Mouse (Mus musculus) urinary bladder, adult 2 months (tissue): ENCODE data around the gene Zdhhc14. TPM values are rescaled to one million over a fixed set of nuclear protein-coding genes. Genes with fewer than 3 reads are reported as not detected.

Experiments
- DNase-seq: peaks from one replicate; pipeline ENCODE4 v3.0.0; 2022; ENCODE audit warnings: low spot score
- polyA plus RNA-seq: library from polyadenylated mRNA; depleted of rRNA; stranded (reverse); fragments of >200 nt; gene quantifications from 2 replicates; pipeline ENCODE4 v1.2.3, GENCODE M21; 2012

Zdhhc14 gene
- polyA plus RNA-seq, 1 experiment, result 4.8 TPM

DNA sequence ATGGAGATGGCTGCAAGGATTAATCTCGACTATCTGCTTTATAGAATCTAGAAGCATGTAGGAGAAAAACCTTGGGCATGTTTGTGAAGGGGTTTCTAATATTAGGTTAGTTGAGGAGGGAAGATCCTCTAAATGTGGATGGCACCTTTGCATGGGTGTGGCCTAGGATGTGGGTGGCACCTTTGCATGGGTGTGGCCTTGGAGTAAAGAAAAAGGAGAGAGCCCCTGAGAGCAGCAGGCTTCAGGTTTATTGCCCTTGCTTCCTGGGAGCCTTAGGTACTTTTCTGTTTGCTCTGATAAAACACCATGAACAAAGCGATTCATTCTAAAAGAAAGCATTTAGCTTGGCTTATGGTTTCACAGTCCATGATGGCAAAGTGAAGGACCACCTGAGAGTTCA lies 62.2 kb downstream of the Zdhhc14 start:
- no peak for DNase-seq

DNA sequence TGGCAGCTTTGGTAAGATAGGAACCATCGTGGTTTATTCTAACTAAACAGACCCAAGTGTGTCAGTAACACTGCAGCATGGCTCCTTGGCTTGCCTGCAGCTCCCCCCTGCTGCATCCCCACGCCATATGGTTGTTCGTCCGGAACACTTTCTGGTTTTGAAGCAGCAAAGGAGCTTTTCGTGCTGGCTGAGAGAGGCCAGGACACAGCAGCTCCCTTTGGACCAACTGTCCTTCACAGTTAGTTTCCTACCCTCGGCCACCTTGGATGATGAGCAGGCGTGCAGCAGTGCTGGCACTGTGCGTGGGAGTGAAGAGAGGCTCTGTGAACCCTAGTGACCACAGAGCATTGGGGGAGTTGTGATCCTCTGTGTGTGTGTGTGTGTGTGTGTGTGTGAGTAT lies 64.2 kb downstream of the Zdhhc14 start:
- DNase-seq, result no peak

DNA sequence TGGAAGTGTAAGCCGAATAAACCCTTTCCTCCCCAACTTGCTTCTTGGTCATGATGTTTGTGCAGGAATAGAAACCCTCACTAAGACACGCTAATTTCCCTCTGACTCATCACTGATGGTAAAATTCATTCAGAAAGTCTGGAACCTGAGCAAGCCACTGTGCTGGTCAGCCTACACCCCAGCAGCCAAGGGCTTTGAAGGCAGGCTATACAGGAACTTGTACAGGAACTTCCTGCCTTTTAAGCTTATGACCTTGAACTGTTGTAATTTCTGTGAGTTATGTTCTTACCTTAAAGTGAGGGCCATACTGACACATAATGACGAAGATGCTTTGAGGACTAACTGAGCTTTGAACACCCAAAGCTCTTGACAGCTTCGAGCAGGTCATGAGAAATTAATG lies 67.9 kb downstream of the Zdhhc14 start:
- no peak for DNase-seq

DNA sequence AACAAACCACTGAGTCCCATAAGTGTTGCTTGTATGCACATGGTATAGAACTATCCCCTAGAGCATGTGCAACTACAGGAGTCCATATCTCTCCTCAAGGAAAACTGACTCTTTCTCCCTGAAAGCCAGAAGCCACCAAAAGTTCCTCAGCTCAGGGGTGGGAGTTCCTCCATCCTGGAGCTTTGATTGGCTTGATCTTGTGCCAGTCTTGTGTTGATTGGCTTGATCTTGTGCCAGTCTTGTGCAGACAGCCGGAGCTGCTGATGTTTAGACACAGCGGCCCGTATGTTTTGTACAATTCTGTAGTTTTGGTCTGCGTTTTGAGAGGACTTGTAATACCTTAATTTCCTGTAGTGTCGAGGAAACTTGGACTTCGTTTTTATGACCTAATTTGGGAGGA lies 70.8 kb downstream of the Zdhhc14 start:
- no peak for DNase-seq

DNA sequence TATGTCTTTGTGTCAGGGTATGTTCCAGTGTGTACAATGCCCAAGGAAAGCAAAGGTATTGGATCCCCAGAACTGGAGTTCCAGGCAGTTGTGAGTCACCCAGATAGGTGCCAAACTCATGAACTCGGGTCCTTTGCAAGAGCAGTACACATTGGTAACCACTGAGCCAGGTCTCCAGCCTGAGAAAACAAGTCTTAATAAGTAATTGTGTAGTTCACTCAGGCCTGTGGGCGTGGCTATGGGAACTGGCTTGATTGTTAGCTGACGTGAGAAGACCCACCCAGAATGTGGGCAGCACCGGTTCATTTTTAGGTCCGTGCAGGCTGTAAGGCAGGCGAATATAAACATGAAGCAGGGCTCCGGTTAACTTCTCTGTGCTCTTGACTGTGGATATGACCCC lies 73.6 kb downstream of the Zdhhc14 start:
- no peak for DNase-seq

DNA sequence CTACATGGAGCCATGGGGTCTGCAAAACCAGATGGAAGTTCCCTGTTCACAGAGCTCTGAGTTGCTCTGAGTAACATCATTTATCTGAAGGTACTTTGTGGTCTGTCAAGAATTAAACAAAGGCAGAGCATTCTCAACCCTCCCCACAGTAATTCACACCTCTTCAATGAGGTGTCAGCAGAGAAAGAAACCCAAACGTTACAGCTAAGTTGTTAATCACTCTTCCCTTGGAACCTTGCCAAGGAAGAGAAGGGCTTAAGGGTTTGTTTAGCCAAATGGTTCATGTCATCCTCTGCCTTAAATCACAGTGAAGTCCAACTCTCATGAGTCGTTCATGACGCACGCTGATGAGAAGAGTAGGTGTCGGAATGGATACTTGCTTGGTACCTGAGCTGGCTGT lies 75.6 kb downstream of the Zdhhc14 start:
- DNase-seq, result no peak

DNA sequence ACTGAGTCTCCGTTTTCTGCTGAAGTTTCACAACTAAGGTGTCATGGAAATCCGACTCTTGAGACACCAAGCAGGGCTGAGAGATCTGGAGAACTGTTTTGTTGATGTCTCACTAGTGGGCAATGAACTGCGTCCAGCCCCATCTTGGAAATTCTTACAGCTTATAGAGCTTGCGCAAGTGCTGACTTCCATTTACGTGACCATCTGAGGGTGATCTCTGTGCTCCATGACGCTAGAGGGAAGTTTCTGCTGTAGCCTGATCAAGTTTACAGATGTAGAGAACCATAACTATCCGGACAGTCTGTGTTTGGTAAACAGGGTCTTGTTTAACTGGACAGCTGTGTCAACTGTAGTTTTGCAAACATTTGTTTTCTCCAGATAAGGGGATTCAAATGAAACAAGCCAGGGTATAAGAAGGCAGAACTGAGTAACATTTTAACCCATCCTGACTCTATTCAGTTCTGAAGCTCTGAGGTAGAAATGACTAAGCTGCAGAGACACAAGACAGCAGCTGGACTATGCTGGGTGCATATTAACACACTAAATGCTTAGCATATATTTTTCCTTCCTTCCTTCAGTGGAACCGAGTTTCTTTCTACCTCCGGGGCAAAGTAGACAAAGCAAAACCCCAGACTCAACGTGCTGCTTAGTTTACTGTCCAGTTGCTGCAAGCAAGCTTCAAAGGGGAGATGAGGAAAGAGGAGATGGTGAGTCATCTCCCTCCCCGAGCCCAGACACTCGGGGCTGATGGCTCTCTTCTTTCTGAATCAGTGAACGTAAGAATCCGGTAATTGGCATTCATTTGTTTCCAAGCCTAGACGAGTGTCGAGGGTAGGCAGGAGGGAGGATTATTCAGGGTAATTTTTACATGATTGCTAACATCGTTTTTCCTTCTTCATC lies 77.0 kb downstream of the Zdhhc14 start:
- DNase-seq, result no peak

DNA sequence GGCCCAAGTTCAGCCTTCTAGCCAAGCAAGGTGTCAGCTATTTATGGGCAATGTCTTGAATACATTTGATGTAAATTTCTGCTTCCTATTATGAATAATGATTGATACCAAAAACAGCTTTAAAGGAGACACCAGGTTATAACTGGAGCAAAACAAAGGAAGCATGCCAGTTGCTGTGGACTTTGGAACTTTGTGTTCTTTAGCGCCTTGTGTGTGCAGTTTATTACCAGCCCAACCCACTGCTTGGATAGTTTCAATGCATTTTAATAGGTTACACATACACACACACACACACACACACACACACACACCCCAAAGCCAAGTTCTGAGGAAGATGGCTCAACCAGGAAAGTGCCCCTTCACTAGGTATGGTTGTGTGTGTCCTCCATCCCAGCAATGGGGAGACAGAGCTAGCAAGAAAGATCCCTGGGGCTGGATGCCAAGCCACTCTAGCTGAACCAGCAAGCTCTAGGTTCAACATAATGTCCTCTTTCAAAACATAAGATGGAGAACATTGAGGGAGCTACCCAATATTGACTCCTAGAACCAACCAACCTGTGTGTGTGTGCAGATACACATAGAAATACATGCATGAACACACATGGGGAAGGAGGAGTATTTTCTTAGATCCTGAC lies 79.9 kb downstream of the Zdhhc14 start:
- DNase-seq, result no peak

DNA sequence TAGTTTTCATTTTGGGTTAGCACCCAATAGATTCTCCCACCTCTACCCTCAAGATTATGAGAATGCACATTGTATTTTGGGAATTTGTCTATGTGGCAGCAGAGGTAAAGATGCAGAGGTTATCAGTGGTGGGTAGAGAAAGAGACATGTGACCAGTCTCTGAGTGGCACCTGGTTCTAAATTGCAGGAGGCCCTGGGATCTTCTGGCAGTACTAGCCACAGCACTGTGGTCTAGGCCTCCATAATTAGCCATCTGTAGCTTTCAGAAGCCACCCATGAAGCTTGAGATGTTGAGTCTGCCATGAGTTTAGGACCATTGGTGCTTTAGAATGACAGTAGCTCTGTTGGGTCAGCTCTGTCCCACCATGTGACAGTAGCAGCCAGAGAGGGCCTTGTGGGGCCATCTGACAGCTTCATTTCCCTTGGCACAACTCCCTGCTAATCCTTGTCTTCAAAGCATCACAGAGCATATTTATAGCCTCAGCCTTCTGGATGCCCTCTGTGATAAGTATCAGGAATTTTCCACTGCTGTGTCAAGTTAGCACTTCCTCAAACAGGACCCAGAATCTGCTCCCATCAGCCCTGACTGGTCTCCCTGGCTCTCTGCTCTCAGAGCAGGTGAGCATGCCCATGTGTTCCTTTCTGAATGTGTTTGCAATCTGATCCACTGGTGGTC lies 80.5 kb downstream of the Zdhhc14 start:
- no peak for DNase-seq

DNA sequence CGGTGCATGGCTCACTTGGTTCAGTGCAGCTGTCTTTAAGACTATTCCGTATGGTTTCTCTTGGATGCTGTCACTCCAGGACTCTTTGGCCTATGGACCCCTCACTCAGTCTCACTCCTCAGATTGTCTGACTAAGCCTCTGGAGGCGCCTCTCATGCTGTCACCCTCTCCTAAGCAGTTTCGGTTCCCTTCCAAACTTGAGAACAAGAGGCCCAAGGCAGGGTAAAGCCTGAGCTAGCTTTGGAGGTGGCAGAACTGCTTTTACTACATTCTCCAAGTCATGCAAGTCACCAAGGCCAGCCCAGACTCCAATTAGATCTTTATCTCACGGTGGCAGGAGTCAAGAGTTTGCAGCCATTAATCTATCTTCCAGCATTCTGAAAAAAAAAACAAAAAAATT lies 82.3 kb downstream of the Zdhhc14 start:
- no peak for DNase-seq

DNA sequence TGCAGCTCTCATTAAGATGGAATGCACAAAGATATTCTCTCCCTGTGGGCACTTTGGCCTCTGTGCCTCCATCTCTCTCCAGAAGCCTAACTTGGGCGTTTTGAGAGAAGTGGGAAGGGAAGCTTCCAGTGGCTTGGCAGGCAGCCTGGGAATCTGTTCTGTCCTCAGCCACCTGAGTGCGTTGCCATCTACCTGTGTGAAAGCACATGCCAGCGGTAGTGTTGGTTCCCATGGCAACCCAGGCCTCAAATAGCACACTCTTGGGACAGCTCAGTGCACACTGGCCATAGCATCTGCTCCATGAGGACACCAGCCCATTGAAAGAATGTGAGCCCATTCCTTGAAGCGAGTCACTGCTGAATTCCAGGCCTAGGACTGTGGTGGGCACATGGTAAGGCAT lies 83.2 kb downstream of the Zdhhc14 start:
- no peak for DNase-seq

DNA sequence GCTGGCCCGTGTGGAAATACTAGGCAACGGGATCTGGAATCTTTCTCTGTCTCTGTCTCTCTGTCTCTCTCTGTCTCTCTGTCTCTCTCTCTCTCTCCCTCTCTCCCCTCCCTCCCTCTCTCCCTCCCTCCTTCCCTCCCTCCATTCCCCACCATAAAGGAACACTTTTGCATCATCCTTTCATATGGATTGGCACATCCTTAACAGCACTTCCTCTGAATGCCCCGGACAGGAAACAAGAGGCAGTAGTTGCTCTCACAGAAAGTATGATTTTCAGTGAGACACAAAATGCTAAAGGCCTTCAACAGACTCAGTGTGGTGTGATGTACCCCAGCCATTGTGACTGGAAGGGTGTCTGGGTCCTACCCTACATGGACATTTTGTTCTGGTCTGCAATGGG lies 89.9 kb downstream of the Zdhhc14 start:
- no peak for DNase-seq

DNA sequence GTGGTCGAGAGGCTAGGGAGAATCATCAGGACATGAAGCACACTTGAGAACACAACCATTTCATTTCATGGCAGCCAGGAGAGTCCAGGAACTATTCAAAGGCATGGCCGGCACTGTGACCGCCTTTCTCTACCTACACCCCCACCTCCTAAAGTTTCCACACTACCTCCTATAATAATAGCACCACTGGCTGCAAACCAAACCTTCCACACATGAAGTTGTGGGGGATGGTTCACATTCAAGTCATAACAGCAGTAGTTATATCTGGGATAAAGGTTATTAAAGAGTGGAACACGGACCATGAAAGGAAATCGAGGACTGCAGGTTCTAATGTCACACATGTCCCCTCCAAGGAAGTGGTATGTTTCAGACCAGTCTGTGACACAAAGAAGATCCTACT lies 90.6 kb downstream of the Zdhhc14 start:
- no peak for DNase-seq

DNA sequence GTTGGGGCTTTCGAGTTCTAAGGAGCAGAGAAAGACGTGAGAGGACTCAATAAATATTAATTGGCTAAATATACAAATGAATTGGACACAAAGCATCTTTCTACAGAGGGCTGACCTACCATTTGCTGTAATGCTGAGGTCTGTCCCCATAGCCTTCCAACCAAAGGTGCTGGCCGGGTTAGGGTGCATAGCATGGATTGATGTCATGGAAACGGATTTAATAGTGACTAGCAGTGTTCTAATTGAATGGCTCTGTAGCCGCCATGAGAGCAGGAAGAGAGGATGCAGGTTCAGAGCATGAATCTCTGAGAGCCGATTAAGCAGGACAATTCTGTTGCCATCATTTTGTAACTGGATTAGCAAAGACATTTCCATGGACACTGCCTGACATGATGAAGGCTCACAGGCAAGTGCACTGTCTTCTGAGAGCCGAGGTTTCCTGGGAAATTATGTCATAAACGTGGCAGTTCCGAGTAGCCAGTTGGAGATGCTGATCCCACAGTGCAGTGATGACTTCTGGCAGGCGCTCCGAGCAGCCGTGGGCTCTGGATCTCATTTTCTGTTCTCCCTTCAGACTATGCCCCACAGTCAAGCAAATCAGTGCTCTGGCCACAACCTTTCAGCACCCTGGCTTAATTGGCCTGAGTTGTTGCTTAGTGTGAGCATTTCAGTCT lies 91.3 kb downstream of the Zdhhc14 start:
- DNase-seq, result no peak

DNA sequence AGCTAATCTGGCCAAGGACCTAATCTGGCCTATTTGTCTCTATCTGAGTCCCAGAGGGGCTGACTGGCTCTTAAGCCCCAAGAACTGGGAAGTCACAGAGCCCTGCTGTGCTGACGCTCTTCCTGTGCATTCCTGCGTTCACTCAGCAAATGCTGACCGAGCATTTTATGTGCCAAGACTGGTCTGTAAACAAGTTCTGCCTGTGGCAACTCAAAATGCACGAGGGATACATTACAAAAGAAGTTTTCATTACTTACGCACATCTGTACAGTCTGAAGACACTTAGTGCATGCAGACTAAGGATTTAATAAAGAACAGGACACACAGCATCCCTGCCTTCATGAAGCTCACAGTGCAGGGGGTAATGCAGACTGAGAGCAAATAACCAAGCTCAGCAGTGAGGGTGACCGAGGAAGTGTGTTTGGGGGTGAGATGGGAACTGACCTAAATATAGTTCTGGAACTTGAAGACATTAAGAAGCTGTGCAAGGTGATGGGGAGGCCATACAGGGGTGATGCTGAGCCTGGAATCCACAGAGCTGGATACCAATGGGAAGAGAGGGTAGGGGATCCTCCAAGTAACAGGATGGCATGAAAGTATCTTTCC lies 99.3 kb downstream of the Zdhhc14 start:
- no peak for DNase-seq

DNA sequence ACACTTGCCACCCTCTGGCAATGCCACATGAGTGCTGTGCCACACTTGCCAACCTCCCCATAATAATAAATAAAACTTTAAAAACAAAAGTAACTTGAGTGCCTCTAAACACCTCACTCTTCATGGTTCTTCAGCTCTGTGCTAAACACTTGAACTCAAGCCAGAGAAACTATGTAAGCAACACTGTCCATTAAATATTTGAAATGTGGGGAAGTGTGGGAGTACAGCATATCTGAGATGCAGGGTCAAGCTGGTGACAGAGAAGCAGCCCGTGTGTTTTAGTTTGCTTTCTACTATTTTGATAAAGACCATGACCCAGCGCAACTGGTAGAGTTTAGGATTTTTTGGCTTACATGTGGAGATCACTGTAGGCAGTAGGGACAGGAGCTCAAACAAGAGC lies 100.7 kb downstream of the Zdhhc14 start:
- DNase-seq, result no peak

DNA sequence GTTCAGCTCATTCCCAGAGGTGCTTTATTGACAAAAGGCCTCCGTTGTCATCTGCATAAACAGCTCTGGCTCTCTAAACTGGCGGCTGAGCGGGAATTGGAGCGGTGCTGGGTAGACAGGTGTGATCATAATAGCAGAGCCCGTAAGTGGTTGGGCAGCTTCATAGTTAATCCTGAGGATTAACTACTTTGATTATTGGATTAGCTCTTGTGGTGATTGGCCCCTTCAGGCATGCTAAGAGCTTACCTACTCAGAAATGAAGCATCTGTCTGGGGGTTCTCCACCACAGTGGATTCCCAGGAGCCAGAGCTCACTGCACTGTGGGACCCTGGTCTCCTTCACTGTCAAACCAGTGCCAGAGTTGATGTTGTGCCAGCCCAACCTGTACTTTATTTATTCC lies 102.7 kb downstream of the Zdhhc14 start:
- no peak for DNase-seq

DNA sequence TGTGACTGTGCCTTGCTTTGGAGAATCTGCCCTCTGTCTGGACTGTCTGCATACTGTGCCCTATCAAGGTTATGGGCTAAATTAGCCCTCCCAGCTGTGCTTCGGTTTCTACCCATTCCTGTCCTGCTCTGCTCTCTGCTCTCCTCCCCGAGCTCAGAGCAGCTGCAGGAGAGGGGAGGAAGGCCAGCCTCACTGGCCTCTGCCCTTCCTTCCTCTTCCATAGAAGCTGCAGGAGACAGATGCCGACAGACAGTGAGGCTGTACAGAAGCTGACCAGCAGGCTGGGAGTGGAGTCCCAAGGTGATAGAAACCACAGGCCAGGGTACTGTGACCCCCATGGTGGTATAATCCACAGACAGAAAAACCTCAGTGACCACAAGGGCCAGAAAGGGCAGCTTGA lies 104.1 kb downstream of the Zdhhc14 start:
- DNase-seq, result no peak

DNA sequence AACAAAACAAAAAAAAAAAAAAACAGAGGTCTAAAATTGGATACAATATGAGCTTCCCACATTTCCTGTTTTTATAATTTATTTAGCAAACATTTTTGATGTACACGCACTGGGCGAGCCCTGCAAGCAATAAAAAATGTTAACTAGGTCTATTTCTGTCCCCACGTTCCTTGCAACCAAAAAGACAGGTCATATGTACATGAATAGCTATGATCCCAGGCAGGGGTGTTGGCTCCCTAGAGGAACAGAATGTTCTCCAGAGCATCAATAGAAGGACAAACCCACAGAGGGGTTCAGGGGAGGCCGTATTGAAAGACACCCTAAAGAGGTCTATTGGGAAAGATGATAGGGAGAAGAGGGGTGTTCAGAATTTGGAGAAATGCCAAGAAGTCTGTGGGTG lies 106.6 kb downstream of the Zdhhc14 start:
- no peak for DNase-seq

DNA sequence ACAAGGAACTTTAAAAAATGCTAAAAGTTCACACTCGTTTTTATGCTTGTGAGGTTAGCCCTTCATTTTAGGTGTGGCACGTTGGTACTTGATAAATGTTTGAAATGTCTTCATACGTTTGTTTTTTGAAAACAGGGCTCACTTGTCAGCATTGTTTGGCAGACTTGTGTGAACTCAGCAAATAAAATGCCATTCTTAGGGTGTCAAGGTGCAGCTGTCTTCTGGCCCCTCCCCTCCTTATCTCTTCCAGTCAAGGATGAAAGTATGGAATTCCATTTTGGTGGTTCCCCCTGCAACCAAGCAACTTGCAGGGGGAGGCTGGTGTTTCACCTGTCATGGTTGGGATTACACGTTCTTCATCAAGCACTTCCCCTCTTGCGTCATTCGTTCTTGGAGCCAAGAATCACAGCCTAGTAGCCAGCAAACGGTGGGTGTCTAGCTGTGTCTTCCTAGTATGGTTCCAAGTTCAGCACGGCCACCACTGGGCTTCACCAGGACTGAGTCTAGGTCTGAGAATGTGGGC lies 108.2 kb downstream of the Zdhhc14 start:
- DNase-seq, result no peak

DNA sequence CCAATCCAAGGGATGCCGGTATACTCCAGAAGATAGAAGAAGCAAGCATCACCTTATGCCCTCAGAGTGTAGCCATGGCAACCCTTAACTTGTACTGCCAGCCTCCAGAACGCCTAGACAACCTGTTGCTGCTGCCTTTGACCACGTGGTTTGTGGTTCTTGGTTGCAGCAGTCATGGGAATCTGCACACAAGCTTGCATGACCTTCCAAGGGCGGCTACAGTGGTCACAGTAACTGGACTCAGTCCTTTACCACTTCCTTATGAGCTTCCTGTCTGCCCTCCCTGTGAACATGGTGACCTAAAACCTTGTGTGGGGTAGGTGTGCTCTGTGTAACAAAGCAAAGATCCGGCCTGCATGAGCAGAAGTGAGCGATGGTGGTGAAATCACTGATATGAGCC lies 109.6 kb downstream of the Zdhhc14 start:
- DNase-seq, result no peak

DNA sequence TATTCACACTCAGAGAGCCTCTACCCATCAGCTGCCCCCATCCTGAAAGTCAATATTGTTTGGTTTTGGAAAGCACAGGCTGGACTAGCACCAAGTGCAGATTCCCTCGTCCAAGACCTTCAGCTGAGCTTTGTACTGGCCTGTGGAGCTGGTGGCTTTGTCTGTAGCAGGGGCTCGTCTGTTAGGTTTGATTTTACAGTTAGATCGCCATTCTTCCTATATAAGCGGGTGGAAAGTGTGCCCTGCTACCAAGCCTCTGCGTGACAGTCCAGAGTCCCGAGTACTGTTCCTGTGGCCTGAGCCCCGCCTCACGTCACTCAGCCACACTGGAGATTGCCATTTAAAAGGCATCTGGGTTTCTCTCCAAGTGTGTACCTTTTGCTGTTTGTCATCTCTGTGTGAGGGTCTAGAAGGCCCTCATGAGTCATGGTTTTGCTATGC lies 113.8 kb downstream of the Zdhhc14 start:
- no peak for DNase-seq
